Mouse (Mus musculus): Measurements from ENCODE around the gene Gls. TPM values are rescaled to one million over a fixed set of nuclear protein-coding genes. Genes with fewer than 3 reads are reported as not detected.
A peak's percentile ranks its signal among the peaks of the same experiment; 100 is the strongest.

Gene Gls
- total RNA-seq, 2 experiments from 2014 or later, result 34.4 to 75.8 TPM

DNA sequence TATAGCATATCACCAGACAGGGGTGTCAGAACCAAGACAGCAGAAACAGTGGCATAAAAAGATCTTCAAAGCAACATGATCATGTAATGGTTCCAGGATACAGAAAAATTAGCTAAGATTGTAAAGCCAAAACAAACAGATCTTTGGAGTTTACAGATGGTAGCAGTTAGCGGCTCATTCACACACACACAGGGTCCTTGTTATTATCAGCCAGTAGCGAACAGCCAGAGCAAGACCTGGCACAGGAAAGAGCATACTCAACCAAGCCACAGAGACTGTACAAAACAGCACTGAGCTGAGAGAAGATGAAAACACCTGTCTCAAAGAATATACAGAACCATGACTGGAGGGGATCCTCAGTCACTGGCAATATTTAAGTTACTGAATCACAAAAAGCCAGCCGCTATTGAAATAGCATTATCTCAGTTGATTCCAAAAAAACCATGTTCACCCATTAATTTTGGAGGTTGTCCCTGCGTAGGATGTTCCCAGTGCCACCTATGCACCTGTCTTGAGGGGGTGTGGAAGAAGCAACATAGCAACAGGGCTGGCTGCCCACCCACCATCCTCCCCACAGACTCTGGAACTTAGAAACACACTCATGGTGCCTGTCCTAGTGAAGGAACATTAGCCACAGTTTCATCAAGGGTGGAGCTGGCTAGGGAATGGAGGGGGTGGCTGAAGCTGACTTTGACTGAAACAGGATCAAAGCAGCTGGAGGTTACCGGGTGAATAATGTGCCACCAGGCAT is 69.2 kb downstream of the Gls start:
- ATAC-seq (replicated peaks; ENCODE audit: low FRiP score, poor library complexity, severe bottlenecking), result no peak

DNA sequence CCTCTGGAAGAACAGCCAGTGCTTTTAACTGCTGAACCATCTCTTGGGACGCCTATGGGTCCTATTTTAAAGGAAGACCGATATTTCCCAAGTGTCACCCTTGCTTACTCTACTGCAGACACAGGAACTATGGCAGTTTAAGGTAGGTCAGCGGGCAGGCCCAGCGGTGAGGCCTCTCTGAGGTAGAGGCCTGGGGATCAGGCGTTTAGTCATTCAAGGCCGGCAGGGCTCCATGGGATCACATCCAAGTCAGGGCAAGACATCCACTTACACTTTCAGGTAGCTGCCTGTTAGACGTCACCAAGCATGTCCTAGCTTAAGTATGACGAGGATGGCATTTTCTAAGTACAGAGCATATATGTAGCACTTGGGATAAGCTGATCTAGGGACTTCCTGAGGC is 71.9 kb downstream of the Gls start:
- ATAC-seq (replicated peaks; ENCODE audit: low FRiP score, poor library complexity, severe bottlenecking), result no peak

DNA sequence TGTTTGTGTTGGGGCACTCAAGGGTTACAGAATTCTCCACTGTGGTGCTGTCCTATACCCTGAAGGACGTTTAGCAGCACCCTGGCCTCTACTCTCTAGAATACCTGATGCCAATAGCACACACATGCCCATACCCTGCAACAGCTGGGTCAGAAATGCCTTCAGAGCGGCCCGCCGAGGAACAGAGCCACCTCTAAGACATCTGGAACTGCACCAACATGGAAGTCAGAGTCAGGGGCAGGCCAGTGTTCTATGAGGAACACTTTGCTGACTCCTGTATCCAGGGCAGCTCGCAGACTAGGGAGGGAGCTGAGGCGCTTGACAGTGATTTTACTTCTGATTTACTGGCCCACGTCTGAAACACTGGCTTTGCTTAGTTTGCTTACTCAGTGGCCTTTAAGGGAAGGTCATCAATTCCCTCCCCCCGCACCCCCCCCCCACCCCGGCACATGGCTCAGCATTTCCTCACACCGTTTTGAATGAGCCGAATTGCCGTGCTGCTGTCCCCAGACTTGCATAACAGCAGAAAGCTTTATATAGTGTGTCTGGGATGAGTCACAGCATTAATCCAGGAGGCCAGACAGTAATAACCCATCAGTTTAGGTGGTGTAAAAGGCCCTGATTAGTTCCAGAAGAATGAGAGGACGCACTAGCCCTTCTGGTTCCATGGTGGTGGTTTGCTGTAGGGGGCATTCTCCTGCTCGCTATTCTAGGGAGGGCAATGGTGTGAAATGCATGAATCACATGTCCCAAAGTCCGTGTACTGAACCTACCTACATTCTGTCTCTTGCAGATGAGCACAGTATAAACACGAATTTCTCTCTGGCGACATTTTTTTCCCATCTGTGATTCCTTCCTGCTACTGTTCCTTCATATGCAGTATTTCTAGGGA is 74.3 kb downstream of the Gls start:
- no peak for ATAC-seq (replicated peaks; ENCODE audit: low FRiP score, poor library complexity, severe bottlenecking)

DNA sequence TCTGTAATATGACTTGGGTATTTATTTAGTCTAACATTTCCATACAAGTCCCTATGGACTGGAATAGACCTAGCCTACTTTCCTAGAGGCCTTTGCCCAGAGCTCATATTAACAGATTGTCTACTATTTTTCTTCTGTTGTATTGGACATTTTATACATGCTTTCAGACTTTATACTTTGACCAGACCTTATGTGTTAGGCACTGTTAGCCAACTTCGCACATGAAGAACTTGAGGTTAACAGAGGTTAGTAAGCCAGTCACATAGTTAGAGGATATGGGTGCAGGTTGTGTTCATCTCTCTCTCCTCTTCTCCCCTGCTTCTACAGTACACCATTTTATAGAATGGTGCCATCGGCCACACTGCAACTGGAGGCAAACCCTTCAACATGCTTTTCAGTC is 75.0 kb downstream of the Gls start:
- ATAC-seq (replicated peaks; ENCODE audit: low FRiP score, poor library complexity, severe bottlenecking), result no peak

DNA sequence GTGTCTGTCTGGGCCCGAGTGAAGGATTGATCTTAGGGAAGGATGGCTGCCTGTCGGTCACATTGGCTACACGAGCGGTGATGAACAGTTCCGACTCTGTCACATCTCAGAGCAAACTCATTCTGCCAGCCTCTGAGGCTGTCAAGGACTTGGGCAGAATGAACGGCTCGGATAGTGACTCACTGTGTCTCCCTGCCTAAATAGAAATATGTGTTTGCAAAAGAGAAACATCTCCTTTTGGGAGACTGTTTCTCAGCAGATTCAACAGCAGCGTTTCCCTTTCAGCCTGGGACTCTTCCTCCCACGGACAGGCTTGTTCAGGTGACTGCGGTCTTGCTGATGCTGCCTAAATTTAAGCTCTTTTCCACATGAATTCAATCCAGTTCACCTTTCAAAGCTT is 76.7 kb downstream of the Gls start:
- no peak for ATAC-seq (replicated peaks; ENCODE audit: low FRiP score, poor library complexity, severe bottlenecking)

DNA sequence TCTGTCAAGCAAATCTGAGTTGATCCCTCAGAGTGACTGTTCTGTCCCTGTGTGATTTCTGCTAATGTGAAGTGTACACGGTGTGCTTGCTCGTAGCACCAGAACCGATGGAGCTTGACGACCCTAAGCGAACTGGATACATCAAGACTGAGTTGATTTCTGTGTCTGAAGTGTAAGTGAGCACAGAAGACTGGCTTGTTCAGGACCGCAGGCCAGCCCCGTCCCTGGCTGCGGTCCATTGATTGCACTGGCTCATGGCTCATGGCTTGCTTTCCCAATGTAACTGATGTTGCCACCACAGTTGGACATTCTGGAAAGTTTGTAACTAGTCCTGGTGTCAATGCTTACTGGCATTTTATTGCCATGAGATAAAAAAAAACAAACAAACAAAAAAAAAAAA is 78.1 kb downstream of the Gls start:
- no peak for ATAC-seq (replicated peaks; ENCODE audit: low FRiP score, poor library complexity, severe bottlenecking)

DNA sequence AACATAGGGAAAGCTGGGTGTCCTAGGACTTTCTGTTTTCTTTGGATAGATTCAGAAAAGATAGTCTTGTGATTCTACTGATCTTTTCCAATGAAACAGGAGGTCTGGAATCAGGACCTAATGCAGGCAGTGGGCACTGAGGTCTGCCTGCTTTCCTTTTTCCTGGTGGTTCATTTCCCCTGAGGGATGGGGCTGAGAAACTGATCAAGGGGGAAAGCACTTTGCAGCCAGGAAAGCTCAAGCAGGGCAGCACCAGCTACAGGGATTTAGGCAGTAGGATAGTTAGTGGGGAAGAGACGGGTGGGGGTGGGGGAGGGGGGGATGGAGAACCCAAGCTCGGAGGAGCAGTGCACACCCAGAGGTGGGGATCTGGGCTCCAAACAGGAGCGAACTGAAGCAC is 80.1 kb downstream of the Gls start:
- no peak for ATAC-seq (replicated peaks; ENCODE audit: low FRiP score, poor library complexity, severe bottlenecking)

DNA sequence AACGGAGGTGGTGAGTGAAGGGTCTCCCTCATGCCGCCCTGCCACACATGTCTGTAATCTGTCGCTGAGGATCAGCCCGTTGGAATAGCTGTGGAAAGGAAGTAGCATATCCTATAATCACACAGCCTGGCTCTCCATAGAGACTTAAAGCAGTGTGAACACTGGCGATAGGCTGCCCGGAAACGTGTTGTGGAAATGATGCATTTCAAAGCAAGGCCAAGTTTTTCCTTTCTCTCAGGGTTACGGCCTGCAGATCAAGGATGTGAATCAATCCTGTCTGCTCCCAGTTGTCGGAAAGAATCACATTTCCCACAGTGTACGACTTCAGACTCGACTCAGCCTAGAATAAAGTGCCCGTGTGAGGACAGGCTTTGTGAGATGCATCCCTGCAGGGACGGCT is 80.7 kb downstream of the Gls start:
- no peak for ATAC-seq (replicated peaks; ENCODE audit: low FRiP score, poor library complexity, severe bottlenecking)

DNA sequence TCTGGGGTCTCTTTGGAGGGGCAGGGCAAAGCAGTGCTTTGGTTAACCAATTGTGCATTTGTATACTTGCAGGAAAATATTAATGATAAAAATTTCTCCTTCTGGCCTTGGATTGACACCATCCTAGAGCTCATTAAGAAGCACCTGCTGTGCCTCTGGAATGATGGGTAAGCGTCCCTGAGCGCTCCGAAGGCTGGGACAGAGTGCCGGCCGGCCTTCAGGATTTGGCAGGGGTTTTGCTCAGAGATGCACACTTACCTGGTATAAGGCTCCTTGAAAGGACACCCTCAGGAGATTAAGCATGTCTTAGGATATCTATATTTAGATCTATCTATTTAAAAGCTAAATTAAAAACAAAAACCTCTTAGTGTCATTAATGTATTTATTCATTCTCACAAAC is 81.9 kb downstream of the Gls start:
- no peak for ATAC-seq (replicated peaks; ENCODE audit: low FRiP score, poor library complexity, severe bottlenecking)

DNA sequence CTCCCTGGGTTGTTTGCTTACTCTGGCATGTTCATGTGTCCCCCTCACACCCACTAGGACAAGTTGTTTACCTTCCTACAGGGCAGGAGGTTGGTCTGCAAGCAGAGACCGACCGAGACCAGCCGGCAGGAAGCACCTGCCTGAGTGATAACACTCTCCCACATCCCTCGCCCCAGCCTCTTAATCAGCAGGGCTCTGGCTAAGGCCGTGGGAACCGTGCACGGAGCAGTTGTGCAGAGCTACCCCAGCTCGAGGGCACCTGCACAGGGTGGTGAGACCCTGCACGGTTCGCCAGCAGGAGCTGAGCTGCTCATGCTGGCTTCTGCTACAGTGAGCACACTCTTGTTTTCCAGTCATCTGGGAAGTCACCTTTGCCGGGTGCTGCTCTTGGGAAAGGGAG is 82.4 kb downstream of the Gls start:
- no peak for ATAC-seq (replicated peaks; ENCODE audit: low FRiP score, poor library complexity, severe bottlenecking)

DNA sequence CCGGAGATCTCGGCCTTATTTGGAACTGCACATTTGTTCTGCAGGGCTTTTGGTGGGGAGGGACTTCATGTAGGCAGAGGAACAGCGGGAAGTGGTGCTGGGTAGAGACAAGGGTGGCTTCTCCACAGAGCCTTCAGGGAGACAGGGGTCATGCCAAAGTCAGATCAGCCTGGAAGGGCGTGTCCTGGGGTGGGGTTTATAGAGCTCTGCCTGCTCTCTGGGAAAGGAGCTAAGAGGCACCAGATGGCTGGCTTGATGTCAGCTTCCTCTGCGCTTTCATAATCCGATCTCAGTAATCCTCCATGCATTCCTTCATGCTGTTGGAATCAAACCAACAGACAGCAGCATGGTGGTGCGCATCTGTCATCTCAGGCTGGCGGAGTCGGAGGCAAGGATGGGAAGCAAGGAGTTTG is 83.1 kb downstream of the Gls start:
- ATAC-seq (replicated peaks; ENCODE audit: low FRiP score, poor library complexity, severe bottlenecking), result peak; percentile 69

DNA sequence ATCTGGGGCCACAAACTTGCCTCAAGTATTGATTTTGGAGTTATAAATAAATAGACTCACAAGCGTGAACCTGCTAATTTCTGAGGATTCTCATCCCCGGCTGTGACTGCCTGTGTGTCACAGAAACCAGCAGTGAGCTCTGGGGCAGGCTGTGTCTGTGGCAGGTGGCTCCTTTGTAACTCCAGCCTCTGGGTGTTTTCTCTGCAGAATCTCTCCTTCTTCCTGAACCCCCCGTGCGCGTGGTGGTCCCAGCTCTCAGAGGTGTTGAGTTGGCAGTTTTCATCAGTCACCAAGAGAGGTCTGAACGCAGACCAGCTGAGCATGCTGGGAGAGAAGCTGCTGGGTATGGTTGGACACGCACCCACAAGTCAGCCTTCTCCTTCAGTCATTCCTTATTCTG is 84.3 kb downstream of the Gls start:
- no peak for ATAC-seq (replicated peaks; ENCODE audit: low FRiP score, poor library complexity, severe bottlenecking)

DNA sequence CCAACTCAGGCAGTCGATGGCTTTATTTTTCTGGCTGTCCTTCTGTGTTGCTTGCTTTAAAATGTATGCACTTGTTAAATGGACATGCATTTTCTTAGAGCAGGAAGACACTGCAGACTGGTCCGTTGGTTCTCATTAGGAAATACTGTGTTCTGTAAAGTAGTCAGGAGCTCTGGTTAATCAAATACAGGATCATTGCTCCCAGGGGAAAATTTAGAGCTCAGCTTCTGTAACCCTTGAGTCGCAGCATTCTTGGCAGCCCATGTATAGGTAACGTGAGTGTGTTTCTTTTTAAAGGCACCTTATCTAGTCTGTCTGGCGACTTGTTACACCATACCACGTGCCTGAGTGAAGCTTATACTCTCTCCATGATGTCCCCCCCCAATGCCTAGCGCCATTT is 84.9 kb downstream of the Gls start:
- no peak for ATAC-seq (replicated peaks; ENCODE audit: low FRiP score, poor library complexity, severe bottlenecking)

DNA sequence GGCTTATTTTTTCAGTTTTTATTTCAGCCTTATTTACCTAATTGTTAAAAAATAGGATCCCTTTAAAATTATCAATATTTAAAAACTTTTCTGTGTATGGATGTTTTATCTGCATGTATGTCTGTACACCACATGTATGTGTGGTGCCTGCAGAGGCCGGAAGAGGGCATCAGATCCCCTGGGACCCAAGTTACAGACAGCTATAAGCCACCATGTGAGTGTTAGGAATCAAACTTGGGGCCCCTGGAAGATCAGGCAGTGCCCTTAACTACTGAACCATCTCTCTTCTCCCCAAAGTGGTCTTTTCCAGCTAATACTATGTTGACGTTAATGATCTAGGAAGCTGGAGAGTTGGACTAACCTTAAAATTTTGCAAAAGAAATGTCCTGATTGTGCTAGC is 85.6 kb downstream of the Gls start:
- ATAC-seq (replicated peaks; ENCODE audit: low FRiP score, poor library complexity, severe bottlenecking), result no peak

DNA sequence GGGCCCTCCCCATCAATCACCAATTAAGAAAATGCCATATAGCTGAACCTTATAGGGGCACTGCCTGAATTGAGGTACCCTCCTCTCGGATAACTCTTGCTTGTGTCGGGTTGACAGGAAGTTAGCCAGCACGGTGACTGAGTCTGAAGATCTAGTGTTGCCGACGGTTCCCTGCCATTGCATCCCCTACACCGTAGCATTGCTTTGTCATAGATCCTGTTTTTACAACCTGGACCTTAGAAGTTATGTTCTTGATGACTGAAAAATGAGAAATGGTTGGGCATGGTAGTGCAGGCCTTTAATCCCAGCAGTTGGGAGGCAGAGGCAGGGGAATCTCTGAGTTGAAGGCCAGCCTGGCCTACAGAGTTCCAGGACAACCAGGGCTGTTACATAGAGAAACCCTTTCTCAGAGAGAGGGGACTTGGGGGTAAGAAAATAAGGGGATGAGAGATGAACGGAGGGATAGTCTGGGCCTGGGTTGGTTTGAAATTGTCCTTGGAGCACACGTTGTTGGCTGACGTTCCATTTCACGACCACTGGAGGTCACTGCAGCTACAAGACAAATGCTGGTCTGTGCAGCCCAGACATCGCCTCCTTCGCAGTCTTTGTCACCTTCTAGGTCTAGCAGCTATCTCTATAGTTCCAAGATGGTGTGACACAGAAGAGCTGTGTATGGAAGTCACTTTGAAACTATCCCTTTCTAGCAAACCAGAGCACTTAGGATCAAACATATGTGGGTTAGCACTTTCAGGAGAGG is 86.6 kb downstream of the Gls start:
- ATAC-seq (replicated peaks; ENCODE audit: low FRiP score, poor library complexity, severe bottlenecking), result 0 out of 2 replicates have a peak, but pooled peaks have one; percentile 55

DNA sequence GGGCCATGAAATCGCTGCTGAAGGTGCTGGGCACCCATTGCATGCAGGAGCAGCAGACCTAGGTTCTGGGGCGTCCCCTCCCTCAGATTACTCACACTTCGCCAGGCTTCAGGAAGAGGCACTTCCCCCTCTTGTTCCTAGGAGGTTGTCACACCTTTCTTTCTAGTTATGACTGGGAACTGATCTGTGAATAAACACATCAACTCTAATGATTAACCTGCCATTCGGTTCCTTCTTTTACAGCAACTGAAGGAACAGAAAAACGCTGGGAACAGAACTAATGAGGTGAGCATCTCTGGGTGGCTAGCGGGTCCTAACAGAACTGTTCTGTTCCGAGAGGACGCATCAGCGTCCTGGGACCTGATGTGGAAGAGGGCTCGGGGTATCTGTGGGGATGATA is 88.1 kb downstream of the Gls start:
- ATAC-seq (replicated peaks; ENCODE audit: low FRiP score, poor library complexity, severe bottlenecking), result no peak

DNA sequence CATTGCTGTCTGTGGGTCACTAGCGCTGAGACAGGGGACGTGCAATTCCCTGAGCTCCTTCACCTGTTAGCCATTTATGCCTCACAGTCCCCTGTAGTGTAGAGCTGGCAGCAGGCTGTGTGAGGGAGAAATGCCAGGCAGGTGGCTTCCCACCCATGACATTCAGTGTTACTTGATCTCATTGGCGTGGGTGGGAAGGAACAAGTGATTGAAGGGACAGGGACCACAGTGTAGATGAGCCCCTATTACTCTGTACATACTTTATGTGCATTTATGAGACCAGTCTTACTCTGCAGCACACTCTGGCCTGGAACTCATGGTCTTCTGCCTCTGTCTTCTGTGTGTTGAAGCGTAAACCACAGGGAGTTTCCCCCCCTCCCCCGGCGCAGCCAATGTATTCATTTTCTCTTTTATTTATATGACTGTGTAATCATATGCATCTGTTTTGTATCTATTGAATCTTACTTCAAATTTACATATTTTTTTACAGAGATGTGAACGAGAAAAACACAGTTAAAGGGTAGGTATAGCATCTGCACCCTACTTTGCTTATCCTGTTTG is 89.4 kb downstream of the Gls start:
- no peak for ATAC-seq (replicated peaks; ENCODE audit: low FRiP score, poor library complexity, severe bottlenecking)

DNA sequence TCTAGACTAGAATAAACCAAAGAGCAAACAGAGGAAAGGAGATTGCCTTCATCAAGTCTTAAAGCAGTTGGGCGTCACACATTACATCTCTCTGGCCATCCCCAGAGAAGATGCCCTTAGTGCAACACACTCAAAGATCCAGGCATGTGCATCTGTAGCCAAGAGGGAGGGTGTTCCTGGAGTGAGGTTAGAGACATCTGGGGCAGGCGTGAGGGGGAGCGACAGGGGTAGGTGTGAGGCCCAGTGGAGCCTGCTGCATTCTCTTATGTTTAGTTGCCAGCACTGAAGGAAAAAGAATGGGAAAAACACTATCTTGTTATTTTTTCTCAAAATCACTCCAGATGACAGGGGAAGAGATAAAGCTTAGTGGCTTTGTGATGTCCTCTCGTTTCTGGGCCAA is 89.8 kb downstream of the Gls start:
- ATAC-seq (replicated peaks; ENCODE audit: low FRiP score, poor library complexity, severe bottlenecking), result no peak

DNA sequence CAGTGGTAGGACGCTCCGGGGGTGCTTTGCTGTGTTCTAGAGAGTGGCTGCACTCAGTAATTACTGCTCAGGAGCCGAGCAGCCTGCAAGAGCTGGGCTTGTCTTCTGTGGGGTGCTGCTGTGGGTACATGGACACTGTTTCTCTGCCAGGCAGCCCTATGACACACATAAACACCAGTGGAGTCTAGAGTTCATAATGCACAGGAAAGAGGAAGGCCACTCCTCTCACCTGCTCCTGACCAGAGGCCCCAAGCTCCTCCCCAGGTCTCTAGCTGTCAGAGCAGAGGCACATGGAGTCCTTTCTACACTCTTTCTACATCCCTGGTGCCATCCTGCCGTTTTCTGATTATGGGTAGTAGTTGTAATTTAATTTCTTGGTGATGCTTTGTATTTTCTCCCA is 90.9 kb downstream of the Gls start:
- no peak for ATAC-seq (replicated peaks; ENCODE audit: low FRiP score, poor library complexity, severe bottlenecking)

DNA sequence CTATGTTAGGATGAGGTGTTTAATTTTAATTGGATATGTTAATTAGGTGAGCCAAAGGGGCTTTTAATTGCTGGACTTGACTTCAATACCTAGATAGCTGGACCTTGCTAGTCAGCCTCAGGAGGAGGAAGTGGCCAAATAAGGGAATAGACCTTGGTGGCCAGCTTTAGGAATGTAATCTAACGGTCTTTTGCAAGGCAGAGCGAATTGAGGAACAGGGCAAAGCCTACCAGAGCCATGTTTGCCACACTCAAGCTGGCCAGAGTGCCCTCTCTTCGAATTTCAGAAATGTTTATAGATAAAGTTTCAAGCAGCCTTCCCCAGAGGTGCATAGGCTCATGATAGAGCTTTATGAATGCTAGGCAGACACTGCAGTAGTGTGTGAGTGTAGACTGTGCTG is 91.5 kb downstream of the Gls start:
- ATAC-seq (replicated peaks; ENCODE audit: low FRiP score, poor library complexity, severe bottlenecking), result no peak

All from erythroblast, adult 5-6 weeks (primary cell).